Mouse (Mus musculus): Measurements from ENCODE around the gene Zfhx3. TPM values are rescaled to one million over a fixed set of nuclear protein-coding genes. Genes with fewer than 3 reads are reported as not detected.
A peak's percentile ranks its signal among the peaks of the same experiment; 100 is the strongest.

Zfhx3 gene
- polyA plus RNA-seq, 1 experiment from 2014 or later, result 2.4 TPM

GRCm38 (mm10) chr8:108714636-108715415 lies 772.4 kb downstream of the Zfhx3 start:
- Histone ChIP-seq H3K4me3 (ENCODE audit: low read depth, low read length) (peak overlapping the region; percentile 80), H3K27me3 (replicated peaks; ENCODE audit: control insufficient read depth, insufficient read depth, low read length) (no peaks in the 10 kb centered on the region), H3K36me3 (ENCODE audit: control insufficient read depth, insufficient read depth) (no peaks in the 10 kb centered on the region), H3K4me1 (replicated peaks; ENCODE audit: control insufficient read depth, insufficient read depth, low read length) (peaks cover 4% of the 10 kb centered on the region; the same call in 1 of the 2 replicates), H3K9me3 (ENCODE audit: control insufficient read depth) (no peaks in the 10 kb centered on the region), H3K9ac (ENCODE audit: low read depth, low read length) (peak overlapping the region; percentile 49), H3K27ac (ENCODE audit: low read depth, low read length) (peak overlapping the region; percentile 86), H3K4me2 (replicated peaks; ENCODE audit: low read depth) (peak overlapping the region; percentile 95)
- peak; percentile 81 for ATAC-seq
- WGBS, result under 1% methylated on average over 47 of the region's 84 CpGs
- peak; percentile 52 for TF ChIP-seq CTCF (IDR thresholded peaks at IDR 0.05; ENCODE audit: low read depth)

- Histone ChIP-seq H3K9ac (ENCODE audit: low read depth, low read length) (peak overlapping the region; percentile 49), H3K4me3 (ENCODE audit: low read depth, low read length) (peak overlapping the region; percentile 80), H3K36me3 (ENCODE audit: control insufficient read depth, insufficient read depth) (no peaks in the 10 kb centered on the region), H3K27me3 (replicated peaks; ENCODE audit: control insufficient read depth, insufficient read depth, low read length) (no peaks in the 10 kb centered on the region), H3K27ac (ENCODE audit: low read depth, low read length) (peak overlapping the region; percentile 86; the same call in 1 of the 2 replicates), H3K4me2 (replicated peaks; ENCODE audit: low read depth) (peak overlapping the region; percentile 95), H3K9me3 (ENCODE audit: control insufficient read depth) (no peaks in the 10 kb centered on the region), H3K4me1 (replicated peaks; ENCODE audit: control insufficient read depth, insufficient read depth, low read length) (peaks cover 4% of the 10 kb centered on the region; the same call in 1 of the 2 replicates)
- TF ChIP-seq CTCF (IDR thresholded peaks at IDR 0.05; ENCODE audit: low read depth), result no peak; the same call in 1 of the 2 replicates
- ATAC-seq, result no peak
- WGBS, result 18% methylated on average over 11 of the region's 11 CpGs
Measured at GRCm38 (mm10) chr8:108715416-108715948, 773.0 kb downstream of the Zfhx3 start.

DNA sequence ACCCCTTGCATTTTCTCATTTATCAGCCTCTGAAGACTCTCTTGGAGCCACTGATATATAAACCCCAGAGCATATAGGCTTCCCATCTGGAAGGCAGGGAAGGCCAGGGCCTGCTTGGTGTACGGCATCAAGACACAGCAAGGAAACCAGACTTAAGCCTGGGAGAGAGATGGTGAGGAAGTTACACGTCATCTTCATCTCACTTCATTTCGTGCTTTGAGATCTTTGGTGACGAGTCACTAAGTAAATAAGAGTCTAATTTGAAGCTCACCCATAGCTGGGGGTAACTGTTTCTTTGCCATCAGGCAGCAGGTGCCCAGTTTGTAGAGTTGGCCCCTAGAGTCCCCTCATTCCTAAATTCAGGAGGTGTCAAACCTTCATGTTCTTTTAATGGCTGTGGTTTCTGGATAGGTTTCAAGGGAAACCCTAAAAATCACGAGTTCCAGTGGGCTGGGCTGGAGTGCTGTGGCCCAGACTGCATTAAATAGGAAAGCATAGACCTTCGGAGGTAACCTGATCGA lies 773.9 kb downstream of the Zfhx3 start:
- no peak for TF ChIP-seq CTCF (IDR thresholded peaks at IDR 0.05; ENCODE audit: low read depth)
- no peaks in the 10 kb centered on the region for H3K9me3 ChIP-seq (ENCODE audit: control insufficient read depth)
- no peaks in the 10 kb centered on the region for H3K27me3 ChIP-seq (replicated peaks; ENCODE audit: control insufficient read depth, insufficient read depth, low read length)
- H3K4me1 ChIP-seq (replicated peaks; ENCODE audit: control insufficient read depth, insufficient read depth, low read length), result peaks cover 4% of the 10 kb centered on the region; the same call in 1 of the 2 replicates
- H3K4me3 ChIP-seq (ENCODE audit: low read depth, low read length), result no peak overlapping the region
- ATAC-seq, result no peak
- WGBS, result 45% methylated on average over 7 of the region's 7 CpGs
- H3K9ac ChIP-seq (ENCODE audit: low read depth, low read length), result no peak overlapping the region
- H3K4me2 ChIP-seq (replicated peaks; ENCODE audit: low read depth), result peak overlapping the region; percentile 95
- no peak overlapping the region for H3K27ac ChIP-seq (ENCODE audit: low read depth, low read length)
- no peaks in the 10 kb centered on the region for H3K36me3 ChIP-seq (ENCODE audit: control insufficient read depth, insufficient read depth)

DNA sequence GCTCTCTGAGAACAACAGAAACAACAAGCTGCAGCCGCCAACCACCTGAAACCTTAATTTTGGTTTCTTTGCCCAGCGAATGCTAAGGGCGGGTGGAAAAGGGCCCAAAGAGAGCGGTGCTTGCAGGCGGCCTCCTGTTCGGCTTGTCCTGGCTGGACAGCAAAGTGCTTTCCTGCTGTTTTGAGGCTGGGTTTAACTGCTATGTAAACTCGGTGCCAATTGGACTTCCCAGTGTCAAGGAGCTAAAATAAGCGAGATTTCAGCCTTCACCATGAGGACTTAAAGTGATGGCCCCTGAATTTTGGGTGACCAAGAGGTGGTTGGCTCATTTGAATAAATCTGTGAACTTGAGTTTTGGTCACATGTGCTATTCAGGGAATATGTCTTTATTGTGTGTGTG lies 775.1 kb downstream of the Zfhx3 start:
- no peak overlapping the region for H3K9ac ChIP-seq (ENCODE audit: low read depth, low read length)
- no peaks in the 10 kb centered on the region for H3K36me3 ChIP-seq (ENCODE audit: control insufficient read depth, insufficient read depth)
- no peak for TF ChIP-seq CTCF (IDR thresholded peaks at IDR 0.05; ENCODE audit: low read depth)
- peaks cover 4% of the 10 kb centered on the region; the same call in 1 of the 2 replicates for H3K4me1 ChIP-seq (replicated peaks; ENCODE audit: control insufficient read depth, insufficient read depth, low read length)
- no peak overlapping the region for H3K27ac ChIP-seq (ENCODE audit: low read depth, low read length)
- H3K4me2 ChIP-seq (replicated peaks; ENCODE audit: low read depth), result no peak overlapping the region; the same call in 1 of the 2 replicates
- no peak overlapping the region for H3K4me3 ChIP-seq (ENCODE audit: low read depth, low read length)
- H3K27me3 ChIP-seq (replicated peaks; ENCODE audit: control insufficient read depth, insufficient read depth, low read length), result no peaks in the 10 kb centered on the region
- 56% methylated on average over 8 of the region's 8 CpGs for WGBS
- ATAC-seq, result no peak
- H3K9me3 ChIP-seq (ENCODE audit: control insufficient read depth), result no peaks in the 10 kb centered on the region

- 25% methylated on average over 6 of the region's 6 CpGs for WGBS
- no peak for TF ChIP-seq CTCF (IDR thresholded peaks at IDR 0.05; ENCODE audit: low read depth)
- Histone ChIP-seq H3K36me3 (ENCODE audit: control insufficient read depth, insufficient read depth) (no peaks in the 10 kb centered on the region), H3K4me3 (ENCODE audit: low read depth, low read length) (peak overlapping the region; percentile 11; the same call in 1 of the 2 replicates), H3K9ac (ENCODE audit: low read depth, low read length) (no peak overlapping the region), H3K4me2 (replicated peaks; ENCODE audit: low read depth) (peak overlapping the region; percentile 53), H3K9me3 (ENCODE audit: control insufficient read depth) (no peaks in the 10 kb centered on the region), H3K4me1 (replicated peaks; ENCODE audit: control insufficient read depth, insufficient read depth, low read length) (peaks cover 4% of the 10 kb centered on the region; the same call in 1 of the 2 replicates), H3K27ac (ENCODE audit: low read depth, low read length) (no peak overlapping the region), H3K27me3 (replicated peaks; ENCODE audit: control insufficient read depth, insufficient read depth, low read length) (no peaks in the 10 kb centered on the region)
- ATAC-seq, result no peak
Measured at GRCm38 (mm10) chr8:108718031-108718430, 775.6 kb downstream of the Zfhx3 start.

DNA sequence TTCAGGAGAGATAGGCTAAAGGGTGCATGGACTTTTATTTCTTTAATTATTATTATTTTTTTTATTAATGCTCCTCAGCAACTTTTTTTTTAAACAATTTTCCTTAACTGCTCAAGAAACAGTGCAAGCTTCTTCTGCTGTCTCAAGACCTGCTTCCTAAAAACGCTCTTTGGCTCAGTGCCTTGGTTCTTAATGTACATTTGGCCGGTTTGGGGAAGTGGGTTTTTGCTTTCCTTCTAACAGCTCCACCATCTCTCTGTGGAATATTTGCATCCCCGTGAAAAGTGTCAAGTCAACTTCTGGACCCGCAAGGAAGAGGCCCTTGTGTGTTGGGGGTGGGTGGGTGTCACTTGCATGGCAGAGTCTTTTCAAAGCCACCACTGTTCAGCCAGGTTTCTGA lies 778.4 kb downstream of the Zfhx3 start:
- Histone ChIP-seq H3K9ac (ENCODE audit: low read depth, low read length) (no peak overlapping the region), H3K9me3 (ENCODE audit: control insufficient read depth) (no peaks in the 10 kb centered on the region), H3K27me3 (replicated peaks; ENCODE audit: control insufficient read depth, insufficient read depth, low read length) (no peaks in the 10 kb centered on the region), H3K4me1 (replicated peaks; ENCODE audit: control insufficient read depth, insufficient read depth, low read length) (peaks cover 6% of the 10 kb centered on the region; the same call in 1 of the 2 replicates), H3K4me2 (replicated peaks; ENCODE audit: low read depth) (no peak overlapping the region), H3K27ac (ENCODE audit: low read depth, low read length) (no peak overlapping the region), H3K4me3 (ENCODE audit: low read depth, low read length) (no peak overlapping the region), H3K36me3 (ENCODE audit: control insufficient read depth, insufficient read depth) (no peaks in the 10 kb centered on the region)
- 54% methylated on average over 4 of the region's 4 CpGs for WGBS
- no peak for ATAC-seq
- no peak for TF ChIP-seq CTCF (IDR thresholded peaks at IDR 0.05; ENCODE audit: low read depth)

Data from intestine, postnatal 0 days (tissue).